Mouse (Mus musculus) C2C12 (cell line): ENCODE measurements around the gene Coa6. TPM values are rescaled to one million over a fixed set of nuclear protein-coding genes. Genes with fewer than 3 reads are reported as not detected.

Experiments used
- H3K27me3 ChIP-seq: one replicate; pipeline ENCODE4 v1.6.1; 2011; ENCODE audit not compliant: control insufficient read depth, insufficient read depth, insufficient read length
- H3K36me3 ChIP-seq: one replicate; pipeline ENCODE4 v1.6.1; 2011; ENCODE audit not compliant: control insufficient read depth, insufficient read depth
- H3K4me3 ChIP-seq: one replicate; pipeline ENCODE4 v1.5.1; 2011; ENCODE audit warnings: mild to moderate bottlenecking, control low read depth; ENCODE audit not compliant: poor library complexity, insufficient read depth, severe bottlenecking
- H3K79me2 ChIP-seq: one replicate; pipeline ENCODE4 v1.6.1; 2011; ENCODE audit not compliant: control insufficient read depth, insufficient read depth
- H3K79me3 ChIP-seq: one replicate; pipeline ENCODE4 v1.6.1; 2011; ENCODE audit warnings: low read depth, control low read depth
- H3ac ChIP-seq: one replicate; pipeline ENCODE3; 2011; ENCODE audit warnings: low read depth; ENCODE audit not compliant: control insufficient read depth, insufficient read length
- CEBPB ChIP-seq: IDR thresholded peaks from one replicate; pipeline ENCODE4 v1.6.1; 2011; ENCODE audit warnings: low read depth, mild to moderate bottlenecking, control low read depth, moderate library complexity
- CTCF ChIP-seq: IDR thresholded peaks from one replicate; pipeline ENCODE4 v1.5.1; 2011; ENCODE audit not compliant: control insufficient read depth, insufficient read depth, insufficient read length
- FOSL1 ChIP-seq: IDR thresholded peaks from one replicate; pipeline ENCODE4 v1.8.0; 2011; ENCODE audit warnings: mild to moderate bottlenecking, low read length; ENCODE audit not compliant: poor library complexity, insufficient read depth, severe bottlenecking
- MAX ChIP-seq: IDR thresholded peaks from one replicate; pipeline ENCODE4 v1.6.1; 2011; ENCODE audit warnings: mild to moderate bottlenecking, control low read depth
- MYOD1 ChIP-seq: IDR thresholded peaks from one replicate; pipeline ENCODE4 v1.6.1; 2011; ENCODE audit warnings: low read depth; ENCODE audit not compliant: control insufficient read depth, insufficient read length
- MYOG ChIP-seq: IDR thresholded peaks from one replicate; pipeline ENCODE4 v1.6.1; 2011; ENCODE audit not compliant: control insufficient read depth, insufficient read length; ENCODE audit errors: extremely low read depth
- USF1 ChIP-seq: IDR thresholded peaks from one replicate; pipeline ENCODE4 v1.6.1; 2011; ENCODE audit warnings: low read depth, mild to moderate bottlenecking, control low read depth, moderate library complexity
- polyA plus RNA-seq: library from polyadenylated mRNA; unstranded; fragments of >200 nt; fragmentation: generic; extraction: Trizol; gene quantifications from one replicate; pipeline ENCODE4 v1.2.1, GENCODE M21; 2012; ENCODE audit warnings: missing spikeins

Gene Coa6
- polyA plus RNA-seq, 1 experiment, result 37.9 TPM

GRCm38 (mm10) chr8:126433827-126434226 is 11.5 kb downstream of the Coa6 start:
- Histone ChIP-seq H3K27me3 (no peaks in the 10 kb centered on the region), H3K79me3 (no peaks in the 10 kb centered on the region), H3ac (no peak overlapping the region), H3K4me3 (no peak overlapping the region), H3K79me2 (no peaks in the 10 kb centered on the region), H3K36me3 (peaks cover 19% of the 10 kb centered on the region)
- TF ChIP-seq FOSL1 (no peak), MYOD1 (no peak), MAX (no peak), MYOG (no peak), CTCF (no peak), USF1 (no peak), CEBPB (no peak)

- Histone ChIP-seq H3K27me3 (no peaks in the 10 kb centered on the region), H3ac (no peak overlapping the region), H3K36me3 (peaks cover 20% of the 10 kb centered on the region), H3K79me2 (no peaks in the 10 kb centered on the region), H3K4me3 (no peak overlapping the region), H3K79me3 (no peaks in the 10 kb centered on the region)
- no peak for TF ChIP-seq USF1
- no peak for TF ChIP-seq CEBPB
- no peak for TF ChIP-seq MYOG
- no peak for TF ChIP-seq MAX
- no peak for TF ChIP-seq MYOD1
- TF ChIP-seq CTCF, result no peak
- TF ChIP-seq FOSL1, result no peak
These were observed 16.6 kb downstream of the Coa6 start for GRCm38 (mm10) chr8:126438937-126439336.

- H3K4me3 ChIP-seq, result no peak overlapping the region
- no peaks in the 10 kb centered on the region for H3K79me2 ChIP-seq
- H3K36me3 ChIP-seq, result peaks cover 65% of the 10 kb centered on the region
- no peaks in the 10 kb centered on the region for H3K27me3 ChIP-seq
- TF ChIP-seq MYOG (no peak), MAX (no peak), USF1 (no peak), CEBPB (no peak), MYOD1 (no peak), CTCF (no peak), FOSL1 (no peak)
- H3K79me3 ChIP-seq, result no peaks in the 10 kb centered on the region
- no peak overlapping the region for H3ac ChIP-seq
These were observed 28.8 kb downstream of the Coa6 start for GRCm38 (mm10) chr8:126451158-126451557.

DNA sequence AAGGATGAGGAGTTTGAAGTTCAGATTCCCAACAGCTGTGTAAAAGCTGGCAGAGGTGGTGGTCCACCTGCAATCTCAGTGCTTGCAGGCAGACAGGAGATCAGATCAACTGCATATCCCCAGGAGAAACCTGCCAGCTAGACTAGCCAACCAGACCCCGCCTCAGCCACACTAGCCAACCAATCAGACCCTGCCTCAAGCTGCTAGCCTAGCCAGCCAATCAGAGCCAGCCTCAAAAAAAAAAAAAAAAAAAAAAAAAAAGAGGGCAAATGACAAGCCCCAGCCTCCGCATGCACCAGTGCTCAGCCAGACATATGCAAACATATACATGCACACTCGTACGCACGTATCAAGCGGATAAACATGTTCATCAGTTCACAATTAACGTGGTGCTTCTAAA is 33.1 kb downstream of the Coa6 start:
- TF ChIP-seq MYOG, result no peak
- no peak for TF ChIP-seq CEBPB
- TF ChIP-seq MYOD1, result no peak
- TF ChIP-seq CTCF, result no peak
- TF ChIP-seq FOSL1, result no peak
- no peak for TF ChIP-seq USF1
- no peak for TF ChIP-seq MAX
- H3K36me3 ChIP-seq, result peaks cover 35% of the 10 kb centered on the region
- no peaks in the 10 kb centered on the region for H3K79me3 ChIP-seq
- H3ac ChIP-seq, result no peak overlapping the region
- no peaks in the 10 kb centered on the region for H3K27me3 ChIP-seq
- no peak overlapping the region for H3K4me3 ChIP-seq
- H3K79me2 ChIP-seq, result no peaks in the 10 kb centered on the region

GRCm38 (mm10) chr8:126460274-126460673 is 38.0 kb downstream of the Coa6 start:
- Histone ChIP-seq H3ac (no peak overlapping the region), H3K79me3 (no peaks in the 10 kb centered on the region), H3K36me3 (peaks cover 14% of the 10 kb centered on the region), H3K79me2 (no peaks in the 10 kb centered on the region), H3K4me3 (no peak overlapping the region), H3K27me3 (no peaks in the 10 kb centered on the region)
- TF ChIP-seq MAX, result no peak
- TF ChIP-seq CTCF, result no peak
- TF ChIP-seq CEBPB, result no peak
- no peak for TF ChIP-seq USF1
- no peak for TF ChIP-seq MYOD1

GRCm38 (mm10) chr8:126461735-126462134 is 39.4 kb downstream of the Coa6 start:
- H3K79me2 ChIP-seq, result no peaks in the 10 kb centered on the region
- H3K79me3 ChIP-seq, result no peaks in the 10 kb centered on the region
- H3K4me3 ChIP-seq, result no peak overlapping the region
- peaks cover 19% of the 10 kb centered on the region for H3K36me3 ChIP-seq
- no peaks in the 10 kb centered on the region for H3K27me3 ChIP-seq
- H3ac ChIP-seq, result no peak overlapping the region
- no peak for TF ChIP-seq MAX
- TF ChIP-seq FOSL1, result no peak
- TF ChIP-seq CTCF, result no peak
- no peak for TF ChIP-seq USF1
- TF ChIP-seq CEBPB, result no peak
- TF ChIP-seq MYOD1, result no peak
- no peak for TF ChIP-seq MYOG
